Comparison of ENCODE assay signal across 10 mouse cellular contexts in the genomic region with DNA sequence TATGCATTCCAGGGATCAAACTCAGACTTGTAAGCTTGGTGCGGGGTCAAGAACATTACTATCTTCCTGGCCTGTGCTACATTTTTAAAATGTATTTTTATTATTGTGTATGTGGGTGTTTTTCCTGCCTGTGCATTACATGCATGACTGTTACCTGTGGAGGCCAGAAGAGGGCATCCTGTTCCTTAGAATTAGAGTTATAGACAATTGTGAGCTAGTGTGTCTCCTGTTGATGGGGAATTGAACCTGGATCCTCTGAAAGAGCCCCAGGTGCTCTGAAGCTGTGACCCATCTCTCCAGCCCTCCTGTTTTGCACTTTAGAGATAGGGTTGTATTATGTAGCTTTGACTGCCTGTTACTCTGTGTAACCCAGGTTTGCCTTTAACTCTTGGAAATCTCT. TPM values are rescaled to one million over a fixed set of nuclear protein-coding genes. Genes with fewer than 3 reads are reported as not detected.
DNase-seq lines count a peak whose midpoint lies in the region; ATAC-seq and TF ChIP-seq lines count a peak whose summit lies in the region.
"Had no signal": no experiment of that assay in that cellular context is flagged by ENCODE, and none has a peak within 500 bp of the region (broad histone marks: within the 10 kb centered on the region; RNA-seq: fewer than 3 reads in every experiment).

No protein-coding gene starts in this region.

- peaks cover 27% of the 10 kb centered on the region for H3K4me1 ChIP-seq in kidney, adult 2 months (ENCODE audit: control insufficient read depth, insufficient read depth, low read length)
- H3K4me1 ChIP-seq in liver, embryonic 12.5 days: peaks cover 12% of the 10 kb centered on the region
- H3K4me1 ChIP-seq: embryonic facial prominence, embryonic 12.5 days; neural tube, embryonic 12.5 days had no signal

- peak; percentile 83 for ATAC-seq in megakaryocyte progenitor cell, adult 5-6 weeks (replicated peaks; ENCODE audit: poor library complexity)
- no peak for ATAC-seq in liver, embryonic 12.5 days

- H3K27me3 ChIP-seq in kidney, adult 2 months (replicated peaks; ENCODE audit: control insufficient read depth, insufficient read depth, low read length): no peaks in the 10 kb centered on the region
- H3K27me3 ChIP-seq in liver, embryonic 12.5 days (replicated peaks): no peaks in the 10 kb centered on the region
- H3K27me3 ChIP-seq: embryonic facial prominence, embryonic 12.5 days; neural tube, embryonic 12.5 days had no signal

- H3K36me3 ChIP-seq in kidney, adult 2 months (ENCODE audit: control insufficient read depth, insufficient read depth, low read length): peaks cover 13% of the 10 kb centered on the region
- H3K36me3 ChIP-seq in liver, embryonic 12.5 days: peaks cover 52% of the 10 kb centered on the region

- H3K9me3 ChIP-seq in liver, embryonic 12.5 days (replicated peaks): no peaks in the 10 kb centered on the region
- H3K9me3 ChIP-seq: embryonic facial prominence, embryonic 12.5 days; neural tube, embryonic 12.5 days had no signal

- H3K27ac ChIP-seq in kidney, adult 2 months (ENCODE audit: insufficient read depth, low read depth, low read length): peak overlapping the region; percentile 75
- H3K27ac ChIP-seq in liver, embryonic 12.5 days: no peak overlapping the region
- H3K27ac ChIP-seq: embryonic facial prominence, embryonic 12.5 days; neural tube, embryonic 12.5 days had no signal

- no peak for TF ChIP-seq POLR2A in kidney, adult 2 months (IDR thresholded peaks at IDR 0.05; ENCODE audit: low read depth, low read length)

- no peak overlapping the region for H3K4me2 ChIP-seq in liver, embryonic 12.5 days
- H3K4me2 ChIP-seq: embryonic facial prominence, embryonic 12.5 days; neural tube, embryonic 12.5 days had no signal

- no peak overlapping the region for H3K4me3 ChIP-seq in kidney, adult 2 months (ENCODE audit: insufficient read depth, low read depth, low read length)
- no peak overlapping the region for H3K4me3 ChIP-seq in liver, embryonic 12.5 days
- H3K4me3 ChIP-seq: embryonic facial prominence, embryonic 12.5 days; neural tube, embryonic 12.5 days had no signal

- no peak overlapping the region for H3K9ac ChIP-seq in liver, embryonic 12.5 days
- H3K9ac ChIP-seq: embryonic facial prominence, embryonic 12.5 days; neural tube, embryonic 12.5 days had no signal

- TF ChIP-seq CTCF in kidney, adult 2 months (conservative IDR thresholded peaks at IDR 0.05; ENCODE audit: insufficient read depth, insufficient read length, low read depth, low read length): no peak

- WGBS in kidney, adult 2 months: 68% methylated on average over 1 of the region's 1 CpGs
- 94% methylated on average over 1 of the region's 1 CpGs for WGBS in liver, embryonic 12.5 days (ENCODE audit: insufficient replicate concordance)

- peak; percentile 64 for DNase-seq in kidney, adult 2 months
- no peak for DNase-seq in kidney, adult 11 months
- DNase-seq in CD8-positive naive resting alpha-beta T cell, adult 2 months (ENCODE audit: low read depth in 2 of 2, low spot score in 2 of 2): peak; percentile 8 to 35
- peak; percentile 76 for DNase-seq in brain, adult 2 months (ENCODE audit: low read depth, low spot score)
- peak; percentile 42 for DNase-seq in heart, postnatal 4 days
- no peak for DNase-seq in gastrocnemius, postnatal 10 days

RNA-seq across cellular contexts. Expression of gene Dcaf8, which starts 14.1 kb away (rescaled TPM):
- polyA plus RNA-seq in kidney, adult 2 months (2012; rRNA removed): 93.4 and 95.1 TPM in 2 replicates
- total RNA-seq in heart, postnatal 4 days (2021): 100 to 1,000 TPM; 114 to 115 TPM
- total RNA-seq in megakaryocyte progenitor cell, adult 5-6 weeks (2015): 26.0 and 46.0 TPM in 2 replicates
- total RNA-seq in megakaryocyte progenitor cell, adult 5-6 weeks (2017): 93.6 and 140 TPM in 2 replicates
- 100 to 1,000 TPM; 132 to 146 TPM for total RNA-seq in gastrocnemius, postnatal 10 days (2021)
- 77.8 and 82.3 TPM in 2 replicates for polyA plus RNA-seq in liver, embryonic 12.5 days (2016; fragmentation: Nextera tagmentation; extraction: Ambion mirVana)

RNA-seq across cellular contexts. Expression of gene Pex19, which starts 35.5 kb away (rescaled TPM):
- polyA plus RNA-seq in kidney, adult 2 months (2012; rRNA removed): 110 and 125 TPM in 2 replicates
- total RNA-seq in heart, postnatal 4 days (2021): 100 to 1,000 TPM; 129 to 134 TPM
- 24.2 and 24.9 TPM in 2 replicates for total RNA-seq in megakaryocyte progenitor cell, adult 5-6 weeks (2015)
- 31.2 and 38.4 TPM in 2 replicates for total RNA-seq in megakaryocyte progenitor cell, adult 5-6 weeks (2017)
- 100 to 1,000 TPM; 104 to 106 TPM for total RNA-seq in gastrocnemius, postnatal 10 days (2021)
- polyA plus RNA-seq in liver, embryonic 12.5 days (2016; fragmentation: Nextera tagmentation; extraction: Ambion mirVana): 55.0 and 56.8 TPM in 2 replicates

RNA-seq across cellular contexts. Expression of gene Pea15a, which starts 44.6 kb away (rescaled TPM):
- 52.1 and 58.7 TPM in 2 replicates for polyA plus RNA-seq in kidney, adult 2 months (2012; rRNA removed)
- total RNA-seq in heart, postnatal 4 days (2021): 100 to 1,000 TPM; 140 to 147 TPM
- 3.1 and 4.9 TPM in 2 replicates for total RNA-seq in megakaryocyte progenitor cell, adult 5-6 weeks (2015)
- total RNA-seq in megakaryocyte progenitor cell, adult 5-6 weeks (2017): 2.2 and 2.6 TPM in 2 replicates
- 10 to 100 TPM; 72.5 to 82.1 TPM for total RNA-seq in gastrocnemius, postnatal 10 days (2021)
- polyA plus RNA-seq in liver, embryonic 12.5 days (2016; fragmentation: Nextera tagmentation; extraction: Ambion mirVana): 25.7 and 26.0 TPM in 2 replicates

RNA-seq across cellular contexts. Expression of gene Casq1, which starts 57.7 kb away (rescaled TPM):
- polyA plus RNA-seq in kidney, adult 2 months (2012; rRNA removed): 0.29 and 27.1 TPM in 2 replicates
- total RNA-seq in heart, postnatal 4 days (2021): 10 to 100 TPM; 11.9 to 18.1 TPM
- total RNA-seq in megakaryocyte progenitor cell, adult 5-6 weeks (2015): not detected in 2 replicates
- total RNA-seq in megakaryocyte progenitor cell, adult 5-6 weeks (2017): not detected in 2 replicates
- total RNA-seq in gastrocnemius, postnatal 10 days (2021): 1,000 to 10,000 TPM; 4,961 to 5,359 TPM
- polyA plus RNA-seq in liver, embryonic 12.5 days (2016; fragmentation: Nextera tagmentation; extraction: Ambion mirVana): 0.08 and 0.32 TPM in 2 replicates

Comparison
In these comparisons a context has a peak if more than half of its experiments do, and no peak if none do; other contexts are left out.
1. DNase-seq: peak in kidney, adult 2 months (single experiment), CD8-positive naive resting alpha-beta T cell, adult 2 months (2 of 2), brain, adult 2 months (single experiment) and heart, postnatal 4 days (single experiment); none in kidney, adult 11 months (single experiment) and gastrocnemius, postnatal 10 days (single experiment).
2. RNA of gene Pea15a, which starts 44.6 kb away (total RNA-seq): 140 to 147 TPM in heart, postnatal 4 days and 72.5 to 82.1 TPM in gastrocnemius, postnatal 10 days; 2.2 to 4.9 TPM in megakaryocyte progenitor cell, adult 5-6 weeks; every median in the first group is over 10 times any median in the second.